8 mouse cellular contexts compared by ENCODE assay signal in the genomic region with DNA sequence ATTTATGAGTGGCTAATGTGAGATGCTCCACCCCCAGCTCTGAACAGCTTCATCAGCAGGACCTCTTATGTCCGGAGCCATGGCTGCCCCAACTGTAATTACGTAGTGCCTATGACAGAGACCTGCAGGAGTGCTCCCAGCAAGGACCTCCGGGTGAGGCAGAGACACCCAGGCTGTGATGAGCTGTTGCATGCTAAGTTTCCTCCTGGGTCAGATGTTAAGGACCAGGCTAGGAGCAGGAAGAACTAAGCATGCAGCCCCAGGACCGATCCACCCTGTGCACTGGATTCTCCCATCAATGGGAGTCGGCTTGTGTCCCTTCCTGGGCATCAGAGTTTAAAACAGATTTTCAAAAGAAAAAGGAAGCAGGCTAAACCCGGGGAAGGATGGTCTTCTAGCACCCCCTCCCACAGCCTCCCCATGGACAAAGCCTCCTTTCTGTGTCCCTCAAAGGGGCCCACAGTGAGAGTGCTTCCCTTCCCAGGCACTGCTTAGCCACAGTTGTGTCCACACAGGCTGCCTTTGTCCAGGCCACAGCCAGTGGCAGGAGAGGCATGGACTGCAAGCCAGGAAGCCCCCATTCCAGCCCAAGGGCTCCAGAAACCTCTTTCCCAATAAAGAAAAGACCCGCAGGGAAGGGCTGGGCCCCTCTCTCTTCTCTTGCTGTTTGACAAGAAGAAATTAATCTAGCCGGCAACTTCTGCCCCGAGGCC. TPM values are rescaled to one million over a fixed set of nuclear protein-coding genes. Genes with fewer than 3 reads are reported as not detected.
DNase-seq lines count a peak whose midpoint lies in the region; ATAC-seq and TF ChIP-seq lines count a peak whose summit lies in the region.

No protein-coding gene starts in this region.

- H3K36me3 ChIP-seq in embryonic facial prominence, embryonic 14.5 days (ENCODE audit: control insufficient read depth, insufficient read depth, low read length) = peaks cover 9% of the 10 kb centered on the region; the same call in 1 of the 2 replicates
- peaks cover 8% of the 10 kb centered on the region; the same call in 1 of the 2 replicates for H3K36me3 ChIP-seq in neural tube, embryonic 15.5 days
- H3K36me3 ChIP-seq in kidney, adult 2 months (ENCODE audit: control insufficient read depth, insufficient read depth, low read length) = no peaks in the 10 kb centered on the region

- peak overlapping the region; percentile 6; the same call in 1 of the 2 replicates for H3K4me2 ChIP-seq in embryonic facial prominence, embryonic 14.5 days (ENCODE audit: low read depth, low read length)
- H3K4me2 ChIP-seq in neural tube, embryonic 15.5 days = no peak overlapping the region

- no peaks in the 10 kb centered on the region for H3K27me3 ChIP-seq in embryonic facial prominence, embryonic 14.5 days (replicated peaks; ENCODE audit: control insufficient read depth, insufficient read depth, low read length)
- H3K27me3 ChIP-seq in neural tube, embryonic 15.5 days (replicated peaks) = no peaks in the 10 kb centered on the region
- H3K27me3 ChIP-seq in kidney, adult 2 months (replicated peaks; ENCODE audit: control insufficient read depth, insufficient read depth, low read length) = no peaks in the 10 kb centered on the region

- no peak for TF ChIP-seq CTCF in kidney, adult 2 months (conservative IDR thresholded peaks at IDR 0.05; ENCODE audit: insufficient read depth, insufficient read length, low read depth, low read length)

- H3K27ac ChIP-seq in embryonic facial prominence, embryonic 14.5 days (replicated peaks; ENCODE audit: low read depth, low read length) = peak overlapping the region; percentile 64
- H3K27ac ChIP-seq in neural tube, embryonic 15.5 days (replicated peaks) = peak overlapping the region; percentile 80
- H3K27ac ChIP-seq in kidney, adult 2 months (ENCODE audit: insufficient read depth, low read depth, low read length) = no peak overlapping the region

- peak; percentile 67 for DNase-seq in layer of hippocampus, adult 11-12 months (ENCODE audit: low spot score)
- DNase-seq in layer of hippocampus, adult 9-10 months (ENCODE audit: low spot score) = no peak
- peak; percentile 72 for DNase-seq in embryonic facial prominence, embryonic 14.5 days (ENCODE audit: low spot score)
- peak; percentile 60 to 71 for DNase-seq in layer of hippocampus, postnatal 10 days (ENCODE audit: low spot score in 2 of 2)
- no peak for DNase-seq in gastrocnemius, postnatal 10 days
- no peak for DNase-seq in testis, postnatal 14 days (ENCODE audit: low spot score)
- no peak for DNase-seq in kidney, adult 2 months

- WGBS in embryonic facial prominence, embryonic 14.5 days = 24% methylated on average over 9 of the region's 9 CpGs
- WGBS in neural tube, embryonic 15.5 days = 30% methylated on average over 9 of the region's 9 CpGs
- 57% methylated on average over 9 of the region's 9 CpGs for WGBS in kidney, adult 2 months

- H3K9ac ChIP-seq in embryonic facial prominence, embryonic 14.5 days (ENCODE audit: low read depth, low read length) = peak overlapping the region; percentile 34; the same call in 1 of the 2 replicates
- no peak overlapping the region for H3K9ac ChIP-seq in neural tube, embryonic 15.5 days (replicated peaks)

- H3K9me3 ChIP-seq in embryonic facial prominence, embryonic 14.5 days (ENCODE audit: control insufficient read depth, low read length) = no peaks in the 10 kb centered on the region
- H3K9me3 ChIP-seq in neural tube, embryonic 15.5 days (replicated peaks) = no peaks in the 10 kb centered on the region

- H3K4me3 ChIP-seq in embryonic facial prominence, embryonic 14.5 days (ENCODE audit: low read depth, low read length) = no peak overlapping the region
- H3K4me3 ChIP-seq in neural tube, embryonic 15.5 days (replicated peaks) = no peak overlapping the region
- H3K4me3 ChIP-seq in kidney, adult 2 months (ENCODE audit: insufficient read depth, low read depth, low read length) = no peak overlapping the region

- peak; percentile 55; the same call in 1 of the 2 replicates for ATAC-seq in embryonic facial prominence, embryonic 14.5 days (ENCODE audit: low read depth)
- peak; percentile 82 for ATAC-seq in neural tube, embryonic 15.5 days (ENCODE audit: low FRiP score)

- no peak for TF ChIP-seq POLR2A in kidney, adult 2 months (IDR thresholded peaks at IDR 0.05; ENCODE audit: low read depth, low read length)

- peaks cover 27% of the 10 kb centered on the region for H3K4me1 ChIP-seq in embryonic facial prominence, embryonic 14.5 days (ENCODE audit: control insufficient read depth, insufficient read depth, low read length)
- peaks cover 35% of the 10 kb centered on the region for H3K4me1 ChIP-seq in neural tube, embryonic 15.5 days
- H3K4me1 ChIP-seq in kidney, adult 2 months (ENCODE audit: control insufficient read depth, insufficient read depth, low read length) = no peaks in the 10 kb centered on the region

RNA-seq across cellular contexts. Expression of gene Rasa3, which starts 54.2 kb away (rescaled TPM):
- 39.4 and 40.2 TPM in 2 replicates for polyA plus RNA-seq in embryonic facial prominence, embryonic 14.5 days (2014; fragmentation: Nextera tagmentation; extraction: Ambion mirVana)
- total RNA-seq in layer of hippocampus, postnatal 10 days (2021) = 10 to 100 TPM; 62.6 to 73.0 TPM
- polyA plus RNA-seq in neural tube, embryonic 15.5 days (2015; fragmentation: Nextera tagmentation; extraction: Ambion mirVana) = 38.8 and 39.3 TPM in 2 replicates
- 10 to 100 TPM; 20.4 to 34.0 TPM for total RNA-seq in gastrocnemius, postnatal 10 days (2021)
- polyA plus RNA-seq in kidney, adult 2 months (2012; rRNA removed) = 9.4 and 10.8 TPM in 2 replicates

Comparison
In these comparisons a context has a peak if more than half of its experiments do, and no peak if none do; other contexts are left out.
1. DNase-seq: peak in layer of hippocampus, adult 11-12 months (single experiment), embryonic facial prominence, embryonic 14.5 days (single experiment) and layer of hippocampus, postnatal 10 days (2 of 2); none in layer of hippocampus, adult 9-10 months (single experiment), gastrocnemius, postnatal 10 days (single experiment), testis, postnatal 14 days (single experiment) and kidney, adult 2 months (single experiment).